Mouse (Mus musculus) small intestine, adult 2 months (tissue): Measurements from ENCODE around the gene Ankrd13d. TPM values are rescaled to one million over a fixed set of nuclear protein-coding genes. Genes with fewer than 3 reads are reported as not detected.

ENCODE experiments used
- H3K27ac ChIP-seq: fragments of 200-500 bp; 2 replicates; pipeline ENCODE4 v1.5.1; 2012; ENCODE audit warnings: low read depth, low read length, control low read depth, inconsistent platforms; ENCODE audit not compliant: insufficient read depth
- H3K27me3 ChIP-seq: fragments of 200-500 bp; 2 replicates; pipeline ENCODE4 v1.6.1; 2012; ENCODE audit warnings: mild to moderate bottlenecking, moderate library complexity, low read length, inconsistent platforms; ENCODE audit not compliant: control insufficient read depth, insufficient read depth
- H3K36me3 ChIP-seq: fragments of 200-500 bp; 2 replicates; pipeline ENCODE4 v1.6.1; 2012; ENCODE audit warnings: mild to moderate bottlenecking, low read length, control low read depth, inconsistent platforms; ENCODE audit not compliant: control insufficient read depth, insufficient read depth
- H3K4me1 ChIP-seq: fragments of 200-500 bp; 2 replicates; pipeline ENCODE4 v1.6.1; 2012; ENCODE audit warnings: low read length, inconsistent platforms, mixed read lengths; ENCODE audit not compliant: control insufficient read depth, insufficient read depth, insufficient read length
- H3K4me3 ChIP-seq: fragments of 200-500 bp; 2 replicates; pipeline ENCODE4 v1.5.1; 2012; ENCODE audit warnings: low read depth, mild to moderate bottlenecking, control low read depth, inconsistent platforms, low read length, moderate library complexity
- CTCF ChIP-seq: fragments of 200-500 bp; IDR thresholded peaks from 2 replicates; pipeline ENCODE4 v1.5.1; 2012; ENCODE audit warnings: low read depth, mild to moderate bottlenecking, control low read depth, inconsistent platforms, low read length, moderate library complexity, mixed read lengths; ENCODE audit not compliant: insufficient replicate concordance, insufficient read length; ENCODE audit errors: extremely low read depth
- POLR2A ChIP-seq: fragments of 200-500 bp; IDR thresholded peaks from 2 replicates; pipeline ENCODE4 v1.6.1; 2012; ENCODE audit warnings: low read depth, mild to moderate bottlenecking, control low read depth, inconsistent platforms, low read length, moderate library complexity
- WGBS: fragments of 180-500 bp; shearing (Covaris S2); methylation state at CpG from one replicate; pipeline ENCODE4 v1.1.7; 2018; 5-methylcytosine and 5-hydroxymethylcytosine counted together
- polyA plus RNA-seq: library from polyadenylated mRNA; depleted of rRNA; stranded (reverse); fragments of >200 nt; gene quantifications from 2 replicates; pipeline ENCODE4 v1.2.3, GENCODE M21; 2012

Gene Ankrd13d
- polyA plus RNA-seq, 1 experiment = 1.1 TPM

- WGBS = 74% methylated on average over 6 of the region's 6 CpGs
- H3K27ac ChIP-seq = no peak overlapping the region
These were observed 38.2 kb downstream of the Ankrd13d start for GRCm38 (mm10) chr19:4244775-4245174.

GRCm38 (mm10) chr19:4242416-4242815, 40.5 kb downstream of the Ankrd13d start:
- Histone ChIP-seq H3K27me3 (no peaks in the 10 kb centered on the region), H3K4me1 (no peaks in the 10 kb centered on the region), H3K27ac (no peak overlapping the region), H3K36me3 (no peaks in the 10 kb centered on the region), H3K4me3 (no peak overlapping the region)
- WGBS = 60% methylated on average over 3 of the region's 3 CpGs
- TF ChIP-seq CTCF = no peak
- TF ChIP-seq POLR2A = no peak

More at GRCm38 (mm10) chr19:4244775-4245174, 38.2 kb downstream of the Ankrd13d start:
- no peaks in the 10 kb centered on the region for H3K36me3 ChIP-seq
- TF ChIP-seq POLR2A (no peak), CTCF (no peak)
- no peak overlapping the region for H3K4me3 ChIP-seq
- H3K27me3 ChIP-seq = no peaks in the 10 kb centered on the region
- H3K4me1 ChIP-seq = peaks cover 6% of the 10 kb centered on the region; the same call in 1 of the 2 replicates

- Histone ChIP-seq H3K27me3 (no peaks in the 10 kb centered on the region), H3K27ac (no peak overlapping the region), H3K4me1 (no peaks in the 10 kb centered on the region), H3K4me3 (no peak overlapping the region), H3K36me3 (no peaks in the 10 kb centered on the region)
- no peak for TF ChIP-seq POLR2A
- TF ChIP-seq CTCF = no peak
- whole genome bisulfite sequencing = 75% methylated on average over 8 of the region's 8 CpGs
These were observed 42.7 kb downstream of the Ankrd13d start for GRCm38 (mm10) chr19:4240247-4240668.

- Histone ChIP-seq H3K27me3 (no peaks in the 10 kb centered on the region), H3K4me1 (peaks cover 12% of the 10 kb centered on the region), H3K27ac (no peak overlapping the region), H3K36me3 (no peaks in the 10 kb centered on the region), H3K4me3 (no peak overlapping the region)
- WGBS = 54% methylated on average over 4 of the region's 4 CpGs
- TF ChIP-seq CTCF = no peak
- no peak for TF ChIP-seq POLR2A
These were observed 48.4 kb downstream of the Ankrd13d start for GRCm38 (mm10) chr19:4234548-4234947.

GRCm38 (mm10) chr19:4232651-4233050, 50.3 kb downstream of the Ankrd13d start:
- Histone ChIP-seq H3K4me1 (peaks cover 12% of the 10 kb centered on the region), H3K36me3 (no peaks in the 10 kb centered on the region), H3K4me3 (peak overlapping the region; percentile 76; the same call in 1 of the 2 replicates), H3K27me3 (no peaks in the 10 kb centered on the region), H3K27ac (peak overlapping the region; percentile 97)
- WGBS = 84% methylated on average over 7 of the region's 7 CpGs
- TF ChIP-seq CTCF = no peak
- TF ChIP-seq POLR2A = no peak

- WGBS = 0% methylated on average over 2 of the region's 2 CpGs
- Histone ChIP-seq H3K27ac (peak overlapping the region; percentile 97), H3K4me3 (peak overlapping the region; percentile 76), H3K27me3 (no peaks in the 10 kb centered on the region), H3K4me1 (peaks cover 12% of the 10 kb centered on the region), H3K36me3 (no peaks in the 10 kb centered on the region)
- TF ChIP-seq CTCF (no peak), POLR2A (no peak)
These were observed 50.8 kb downstream of the Ankrd13d start for GRCm38 (mm10) chr19:4232186-4232572.

- Histone ChIP-seq H3K4me1 (peaks cover 12% of the 10 kb centered on the region), H3K27me3 (no peaks in the 10 kb centered on the region), H3K36me3 (no peaks in the 10 kb centered on the region), H3K27ac (peak within 1 kb of the TSS; percentile 97), H3K4me3 (peak within 1 kb of the TSS; percentile 76)
- TF ChIP-seq POLR2A = peak; percentile 88
- TF ChIP-seq CTCF = no peak
- WGBS = 10% methylated on average over 26 of the region's 26 CpGs
These were observed 51.4 kb downstream of the Ankrd13d start, which contains the start of gene Pold4 for GRCm38 (mm10) chr19:4231253-4232185. Gene Pold4 (plus strand): TSS chr19:4231899.
